Mouse (Mus musculus): ENCODE data around the gene Hist1h3g.
"Not testable (repeated sequence)": the region's sequence is repeated elsewhere in the genome, so short reads cannot be mapped to it uniquely, and the experiment has no call there.

Gene Hist1h3g

DNA sequence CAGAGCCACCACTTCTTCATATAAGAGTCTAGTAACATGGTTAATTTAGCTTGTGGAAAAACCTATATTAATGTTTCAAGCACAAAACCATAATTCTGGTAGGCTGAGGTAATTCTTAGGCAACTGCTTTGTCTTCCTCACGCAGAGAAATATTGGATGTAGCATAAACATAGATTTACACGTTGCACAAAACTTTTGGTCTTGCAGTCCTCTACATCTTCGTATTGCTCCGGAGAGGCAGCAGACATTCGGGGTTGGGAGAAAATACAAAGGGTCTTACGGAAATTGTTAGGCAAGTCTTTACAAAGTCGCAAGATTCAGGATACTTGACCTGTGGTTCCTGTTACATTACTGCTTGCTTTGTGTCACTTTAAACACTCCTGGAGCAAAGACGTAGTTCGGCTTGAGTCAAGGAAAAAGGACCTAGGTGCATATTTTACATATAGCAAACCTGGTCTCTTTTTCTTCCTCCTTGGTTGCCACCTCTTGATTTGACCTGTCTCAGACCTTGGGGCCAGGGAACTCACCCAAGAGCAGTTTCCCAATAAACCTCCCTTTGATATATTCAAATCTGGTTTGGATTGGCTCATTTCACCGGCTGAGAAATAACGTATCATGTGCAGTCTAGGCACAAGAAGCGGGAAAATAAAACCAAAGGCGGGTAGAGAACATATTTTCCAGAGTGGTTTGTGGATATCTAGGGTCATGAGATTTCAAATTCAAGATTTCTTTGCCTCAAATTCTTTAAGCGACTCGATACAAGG is 672 bp upstream of the Hist1h3g start:
- no peak for DNase-seq (ENCODE audit: low spot score)

- DNase-seq (ENCODE audit: low spot score), result peak; percentile 50
Observed at GRCm38 (mm10) chr13:23536076-23536822, 1.0 kb downstream of the Hist1h3g start.

DNA sequence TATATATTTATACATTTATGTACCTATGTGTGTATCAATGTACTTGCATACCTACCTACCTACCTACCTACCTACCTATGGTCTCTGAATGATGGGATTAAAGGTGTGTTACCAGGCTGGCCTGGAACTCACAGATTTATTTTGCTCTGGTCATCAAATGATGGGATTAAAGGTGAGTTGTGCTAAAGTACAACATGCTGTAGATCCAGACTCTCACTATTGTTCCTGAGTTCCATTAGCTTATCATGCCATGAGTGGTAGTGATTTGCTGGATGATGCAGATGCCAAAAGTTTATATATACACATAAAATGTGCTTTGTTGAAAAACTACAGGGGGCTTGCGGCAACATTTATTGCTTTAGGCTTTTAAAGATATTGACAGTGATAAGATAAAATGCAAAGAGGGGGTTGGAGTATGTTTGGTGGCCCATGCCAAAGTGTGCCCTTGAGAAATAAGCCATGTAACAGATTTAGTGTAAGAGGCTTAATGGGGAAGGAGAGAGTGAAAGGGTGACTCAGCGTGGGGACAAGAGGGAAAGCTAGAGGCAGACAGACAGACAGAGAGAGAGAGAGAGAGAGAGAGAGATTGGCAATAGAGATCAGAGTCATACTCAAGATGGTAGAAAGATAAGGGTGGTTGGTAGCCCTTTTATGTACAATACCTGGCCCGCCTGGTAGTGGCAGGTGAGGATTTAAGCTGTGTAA is 1.9 kb downstream of the Hist1h3g start:
- no peak for DNase-seq (ENCODE audit: low spot score)

- no peak for DNase-seq (ENCODE audit: low spot score)
Observed at GRCm38 (mm10) chr13:23538249-23538648, 3.0 kb downstream of the Hist1h3g start.

- DNase-seq (ENCODE audit: low spot score), result not testable (repeated sequence)
Observed at GRCm38 (mm10) chr13:23539821-23540220, 4.6 kb downstream of the Hist1h3g start.

DNA sequence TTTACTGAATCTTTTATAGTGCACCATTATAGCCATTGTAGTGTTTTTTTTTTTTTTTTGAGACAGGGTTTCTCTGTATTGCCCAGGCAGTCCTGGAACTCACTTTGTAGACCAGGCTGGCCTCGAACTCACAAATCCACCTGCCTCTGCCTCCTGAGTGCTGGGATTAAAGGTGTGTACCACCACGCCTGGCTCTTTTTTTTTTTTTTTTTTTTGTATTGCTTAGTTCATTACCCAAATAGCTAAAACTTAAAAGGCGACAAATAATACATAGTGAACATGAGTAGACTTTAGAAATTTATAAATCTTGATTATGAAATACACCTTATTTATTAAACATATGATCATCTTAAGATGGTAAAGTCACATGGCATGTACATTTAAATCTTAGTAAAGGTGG is 6.3 kb downstream of the Hist1h3g start:
- no peak for DNase-seq (ENCODE audit: low spot score)

- DNase-seq (ENCODE audit: low spot score), result not testable (repeated sequence)
Observed at GRCm38 (mm10) chr13:23542225-23542980, 7.2 kb downstream of the Hist1h3g start.

DNA sequence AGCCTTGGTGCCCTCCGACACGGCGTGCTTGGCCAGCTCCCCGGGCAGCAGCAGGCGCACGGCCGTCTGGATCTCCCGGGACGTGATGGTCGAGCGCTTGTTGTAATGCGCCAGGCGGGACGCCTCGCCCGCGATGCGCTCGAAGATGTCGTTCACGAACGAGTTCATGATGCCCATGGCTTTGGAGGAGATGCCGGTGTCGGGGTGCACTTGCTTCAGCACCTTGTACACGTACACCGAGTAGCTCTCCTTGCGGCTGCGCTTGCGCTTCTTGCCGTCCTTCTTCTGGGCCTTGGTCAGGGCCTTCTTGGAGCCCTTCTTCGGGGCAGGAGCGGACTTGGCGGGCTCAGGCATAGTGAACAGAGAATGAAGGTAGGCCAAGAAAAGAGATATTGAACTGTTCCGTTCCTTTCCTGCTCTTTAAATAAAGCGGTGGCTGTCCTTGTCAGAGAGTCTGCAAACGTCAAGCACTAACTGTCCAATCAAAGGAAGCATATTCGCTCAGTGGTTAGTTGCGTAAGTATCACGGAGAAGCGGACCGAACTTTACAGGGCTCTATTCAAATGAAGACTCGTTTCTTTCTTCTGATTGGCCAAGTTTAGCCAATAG is 7.9 kb downstream of the Hist1h3g start, which contains the start of gene Hist1h2bh:
Hist1h2bh (minus strand) TSS at position 394 of the 609 bp plus-strand sequence.
- peak; percentile 92 for DNase-seq (ENCODE audit: low spot score)

- DNase-seq (ENCODE audit: low spot score), result peak; percentile 92
Observed at GRCm38 (mm10) chr13:23543965-23544786, 9.0 kb downstream of the Hist1h3g start, which contains the start of gene Hist1h3f. Gene Hist1h3f, plus strand, starts transcription at chr13:23544052.

- DNase-seq (ENCODE audit: low spot score), result not testable (repeated sequence)
Observed at GRCm38 (mm10) chr13:23544787-23545120, 9.5 kb downstream of the Hist1h3g start.

GRCm38 (mm10) chr13:23546694-23547093 is 11.5 kb downstream of the Hist1h3g start:
- DNase-seq (ENCODE audit: low spot score), result no peak

DNA sequence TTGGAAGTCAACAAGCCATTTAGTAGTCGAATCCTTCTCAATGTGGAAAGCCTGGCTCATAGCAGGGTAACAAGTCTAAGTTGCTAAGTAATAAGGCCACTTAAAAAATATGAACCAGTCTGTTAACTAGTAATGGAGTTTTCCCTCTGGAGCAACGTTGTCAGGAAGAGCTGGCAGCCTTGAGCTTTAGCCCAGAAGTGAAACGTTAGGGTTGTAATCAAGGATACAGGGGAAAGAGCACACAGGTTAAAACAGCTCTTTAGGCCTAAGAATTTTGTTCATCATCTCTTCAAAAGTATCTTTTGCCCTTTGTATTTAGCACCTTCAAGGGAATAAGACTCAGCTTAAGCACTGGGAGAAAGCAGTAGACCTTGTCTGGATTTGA is 15.5 kb downstream of the Hist1h3g start:
- peak; percentile 60 for DNase-seq (ENCODE audit: low spot score)

- DNase-seq (ENCODE audit: low spot score), result peak; percentile 98
Observed at GRCm38 (mm10) chr13:23551146-23551834, 16.1 kb downstream of the Hist1h3g start, which contains the start of gene Hist1h4f. Gene Hist1h4f, minus strand, starts transcription at chr13:23551648.

GRCm38 (mm10) chr13:23551931-23552914 is 17.0 kb downstream of the Hist1h3g start:
- DNase-seq (ENCODE audit: low spot score), result no peak

DNA sequence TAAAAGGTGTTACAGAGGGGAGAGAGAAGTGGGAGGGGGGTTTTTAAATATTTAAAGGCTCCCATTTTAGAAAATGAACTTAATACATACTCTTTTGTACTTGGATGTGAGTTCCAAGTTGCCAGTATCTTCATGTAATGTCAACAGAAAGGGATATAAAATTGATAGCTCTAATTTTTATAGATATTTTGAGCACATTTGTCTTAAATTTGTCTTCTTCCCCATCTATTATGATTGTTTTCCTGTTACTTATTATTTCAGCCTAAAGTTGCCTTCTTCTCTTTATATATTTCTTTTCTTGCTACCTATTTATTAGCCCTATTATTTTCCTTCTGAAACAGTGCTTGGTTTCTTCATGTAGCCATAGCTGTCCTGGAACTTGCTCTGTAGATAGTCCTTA is 17.7 kb downstream of the Hist1h3g start, which contains the start of gene Hist1h1d:
Hist1h1d (plus strand) TSS at position 301 of the 400 bp plus-strand sequence.
- no peak for DNase-seq (ENCODE audit: low spot score)

DNA sequence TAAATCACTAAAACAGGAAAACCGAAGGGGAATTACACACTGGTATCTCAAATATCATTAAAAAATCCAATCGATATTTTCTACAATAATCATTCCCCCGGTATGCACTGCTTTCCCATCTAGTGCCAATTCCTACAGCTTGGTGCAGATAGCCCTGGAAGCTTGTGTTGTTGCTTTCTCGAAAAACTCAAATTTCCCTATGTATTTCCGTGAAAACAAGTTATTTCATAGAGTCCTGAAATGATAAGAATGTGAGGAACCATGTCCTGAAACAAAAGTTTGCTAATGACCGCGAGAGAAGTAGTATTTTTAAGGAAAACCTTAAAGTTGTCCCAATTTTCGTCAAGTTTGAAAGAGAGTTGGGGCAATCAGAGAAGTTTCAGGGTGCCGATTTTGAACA is 19.2 kb downstream of the Hist1h3g start:
- DNase-seq (ENCODE audit: low spot score), result peak; percentile 38

GRCm38 (mm10) chr13:23554925-23555838 is 20.0 kb downstream of the Hist1h3g start:
- peak; percentile 95 for DNase-seq (ENCODE audit: low spot score)

Data from yolk sac, embryonic 10.5 days (tissue).